9 mouse cellular contexts compared by ENCODE assay signal in the genomic region with DNA sequence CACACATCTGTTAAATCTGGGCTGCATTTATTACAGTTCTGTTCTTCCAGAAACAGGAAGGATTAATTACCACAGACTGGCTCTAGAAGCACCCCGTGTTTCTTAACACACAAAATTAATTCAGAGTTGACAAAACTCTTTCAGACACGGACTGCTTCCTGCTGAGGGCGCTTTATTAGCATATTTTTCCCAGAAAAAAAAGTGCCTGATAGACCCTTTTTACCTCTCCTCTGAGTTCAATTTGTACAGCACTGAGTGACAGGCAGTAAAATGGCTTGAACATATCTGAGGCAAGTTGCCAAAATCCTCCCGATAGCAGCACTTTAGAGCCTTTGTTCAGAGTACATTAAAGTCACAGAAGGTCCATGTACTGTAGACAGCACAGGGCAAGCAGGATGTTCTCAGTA.
DNase-seq lines count a peak whose midpoint lies in the region; ATAC-seq lines count a peak whose summit lies in the region.
"Had no signal": no experiment of that assay in that cellular context is flagged by ENCODE, and none has a peak within 500 bp of the region (broad histone marks: within the 10 kb centered on the region; RNA-seq: fewer than 3 reads in every experiment).

No protein-coding gene starts in this region.

- ATAC-seq in lung, embryonic 15.5 days (ENCODE audit: borderline replicate concordance, extremely low read depth, low FRiP score, low TSS enrichment) = no peak
- ATAC-seq in stomach, embryonic 15.5 days (ENCODE audit: insufficient read depth, low FRiP score, low read depth) = peak; percentile 43; the same call in 1 of the 2 replicates

- peaks cover 4% of the 10 kb centered on the region; the same call in 1 of the 2 replicates for H3K4me1 ChIP-seq in lung, embryonic 15.5 days
- no peaks in the 10 kb centered on the region for H3K4me1 ChIP-seq in stomach, embryonic 15.5 days
- H3K4me1 ChIP-seq: megakaryocyte, embryonic 14.5 days had no signal

- no peak overlapping the region; the same call in 1 of the 2 replicates for H3K27ac ChIP-seq in lung, embryonic 15.5 days
- H3K27ac ChIP-seq in stomach, embryonic 15.5 days = no peak overlapping the region

- H3K4me2 ChIP-seq in lung, embryonic 15.5 days = peak overlapping the region; percentile 22; the same call in 1 of the 2 replicates
- 0 out of 2 replicates have a peak overlapping the region, but pooled peaks have one; percentile 23 for H3K4me2 ChIP-seq in stomach, embryonic 15.5 days

- H3K36me3 ChIP-seq in lung, embryonic 15.5 days = no peaks in the 10 kb centered on the region
- H3K36me3 ChIP-seq in stomach, embryonic 15.5 days = no peaks in the 10 kb centered on the region

- no peak overlapping the region for H3K9ac ChIP-seq in lung, embryonic 15.5 days
- H3K9ac ChIP-seq in stomach, embryonic 15.5 days = no peak overlapping the region

- H3K27me3 ChIP-seq in lung, embryonic 15.5 days = no peaks in the 10 kb centered on the region
- no peaks in the 10 kb centered on the region for H3K27me3 ChIP-seq in stomach, embryonic 15.5 days (replicated peaks)
- H3K27me3 ChIP-seq: megakaryocyte, embryonic 14.5 days had no signal

- H3K4me3 ChIP-seq in lung, embryonic 15.5 days = no peak overlapping the region
- H3K4me3 ChIP-seq in stomach, embryonic 15.5 days (replicated peaks) = no peak overlapping the region
- H3K4me3 ChIP-seq: megakaryocyte, embryonic 14.5 days had no signal

- 7% methylated on average over 4 of the region's 4 CpGs for WGBS in lung, embryonic 15.5 days
- 9% methylated on average over 4 of the region's 4 CpGs for WGBS in stomach, embryonic 15.5 days

- no peaks in the 10 kb centered on the region for H3K9me3 ChIP-seq in lung, embryonic 15.5 days
- no peaks in the 10 kb centered on the region for H3K9me3 ChIP-seq in stomach, embryonic 15.5 days
- H3K9me3 ChIP-seq: megakaryocyte, embryonic 14.5 days had no signal

- DNase-seq in cerebellum, postnatal 14 days = peak; percentile 3 to 11
- DNase-seq in cerebellum, adult 8-10 months = no peak
- DNase-seq in lung, postnatal 4 days = no peak
- DNase-seq in kidney, postnatal 14 days = peak; percentile 9
- DNase-seq in right cerebral cortex, postnatal 14 days = no peak
- no peak for DNase-seq in frontal cortex, postnatal 25 days (ENCODE audit: low spot score in 2 of 2)

Comparison
In these comparisons a context has a peak if more than half of its experiments do, and no peak if none do; other contexts are left out.
1. DNase-seq: peak in cerebellum, postnatal 14 days (2 of 2) and kidney, postnatal 14 days (single experiment); none in cerebellum, adult 8-10 months (single experiment), lung, postnatal 4 days (0 of 2), right cerebral cortex, postnatal 14 days (single experiment) and frontal cortex, postnatal 25 days (0 of 2).